Mouse (Mus musculus): ENCODE data around the gene Sympk. TPM values are rescaled to one million over a fixed set of nuclear protein-coding genes. Genes with fewer than 3 reads are reported as not detected.

The Sympk gene
- polyA plus RNA-seq (2015; fragmentation: Nextera tagmentation; extraction: Ambion mirVana) = 11.2 and 11.7 TPM in 2 replicates

DNA sequence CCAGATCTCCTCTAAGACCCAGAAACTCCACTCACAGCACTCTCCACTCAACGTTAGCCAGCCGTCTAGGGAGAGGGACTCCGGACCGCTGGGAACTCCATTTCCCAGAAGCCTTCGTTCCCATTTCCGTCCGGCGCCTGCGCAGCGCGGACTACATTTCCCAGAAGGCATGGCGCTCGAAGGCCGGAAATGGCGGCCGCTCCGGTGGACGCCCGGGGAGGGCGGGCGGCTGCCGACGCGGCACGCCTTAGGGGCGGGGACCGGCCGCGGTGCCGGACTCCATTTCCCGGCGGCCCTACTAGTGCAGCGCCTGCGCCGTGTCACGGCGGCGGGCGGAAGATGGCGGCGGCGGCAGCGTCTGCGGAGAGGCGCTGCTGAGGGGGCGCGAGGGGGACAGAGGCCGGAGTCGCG lies at the start of gene Sympk:
TSS of gene Sympk (plus strand) at position 282 of the 411 bp plus-strand sequence.

DNA sequence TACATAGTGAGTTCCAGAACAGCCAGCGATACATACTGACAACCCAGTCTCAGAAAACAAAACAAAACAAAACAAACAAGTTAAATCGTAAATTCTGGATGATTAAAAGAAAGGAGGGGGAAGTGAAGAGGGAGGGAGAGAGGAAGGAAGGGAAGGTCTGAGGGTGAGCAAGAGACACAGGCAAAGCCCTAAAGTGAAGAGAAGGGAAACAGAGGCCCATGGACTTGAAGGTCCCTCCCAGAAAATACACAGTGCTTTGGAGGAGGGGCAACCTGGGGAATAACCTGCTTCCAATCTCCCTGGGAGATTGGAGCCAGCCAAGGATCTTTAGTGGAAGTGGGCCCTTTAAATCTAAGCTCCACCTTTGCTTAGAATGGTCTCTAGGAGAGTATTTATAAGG lies 37.1 kb upstream of the Sympk start, which contains the start of gene Nanos2:
TSS of gene Nanos2 (plus strand) at position 301 of the 400 bp plus-strand sequence.

DNA sequence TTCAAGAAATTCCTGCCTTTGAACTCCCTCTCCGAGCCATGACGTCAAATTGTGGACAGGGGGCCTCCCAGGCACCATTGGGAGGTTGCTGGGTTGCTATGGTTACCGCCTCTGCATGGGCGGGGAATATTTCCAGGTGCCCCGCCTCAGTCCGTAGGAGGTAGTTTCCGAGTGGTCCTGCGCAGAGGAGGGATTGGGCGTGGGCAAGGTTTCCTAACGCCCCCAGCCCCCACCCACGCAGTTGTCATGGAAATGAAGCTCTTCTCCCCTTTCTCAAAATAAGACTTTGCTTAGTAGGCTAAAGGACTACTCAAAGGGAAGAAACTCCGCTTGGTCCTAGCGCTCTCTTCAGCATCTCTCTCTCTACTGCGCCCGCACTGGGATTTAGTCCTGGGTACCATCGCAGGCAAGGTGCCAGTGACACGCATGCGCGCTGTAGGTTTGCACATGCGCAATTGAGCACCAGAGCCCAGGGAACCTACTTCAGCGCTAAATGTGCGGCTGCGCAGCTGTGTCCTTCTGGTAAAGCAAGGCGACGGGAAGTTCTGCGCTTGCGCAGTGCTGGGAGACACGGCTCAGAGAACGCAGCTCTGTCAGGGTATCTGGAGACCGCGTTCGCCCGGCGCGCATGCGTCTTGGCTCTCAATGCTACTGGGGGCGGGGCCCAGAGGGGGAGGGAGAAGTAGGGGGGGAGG lies 33.4 kb upstream of the Sympk start, which contains the start of gene Mypop:
TSS of gene Mypop (plus strand) at position 645 of the 695 bp plus-strand sequence.

DNA sequence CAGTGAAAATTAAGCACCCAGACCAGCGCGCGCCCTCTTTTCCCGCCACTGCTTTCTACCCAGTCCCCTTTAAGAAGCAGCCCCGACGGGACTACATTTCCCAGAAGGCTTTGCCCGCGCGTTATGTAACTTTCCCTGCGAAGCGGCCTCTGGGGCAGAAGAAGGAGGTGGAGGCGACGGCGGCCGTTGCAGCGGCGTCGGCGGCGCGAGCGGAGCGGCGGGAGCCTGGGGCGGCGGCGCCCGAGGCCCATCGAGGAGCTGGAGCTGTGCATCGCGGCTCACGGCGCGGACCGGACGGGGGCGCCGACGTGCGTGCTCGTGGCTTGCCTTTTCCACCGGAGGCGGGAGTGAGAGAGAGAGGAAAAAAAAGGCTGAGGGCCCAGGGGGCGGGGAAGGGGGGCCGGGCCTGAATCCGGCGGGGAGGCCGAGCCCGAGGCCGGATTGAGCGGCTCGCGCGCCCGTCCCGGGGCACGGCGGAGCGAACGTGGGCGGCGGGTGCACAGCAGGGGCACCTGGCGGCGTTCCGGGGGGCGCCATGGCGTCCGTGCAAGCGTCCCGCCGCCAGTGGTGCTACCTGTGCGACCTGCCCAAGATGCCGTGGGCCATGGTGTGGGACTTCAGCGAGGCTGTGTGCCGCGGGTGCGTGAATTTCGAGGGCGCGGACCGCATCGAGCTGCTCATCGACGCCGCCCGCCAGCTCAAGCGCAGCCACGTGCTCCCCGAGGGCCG lies 20.1 kb upstream of the Sympk start, which contains the start of gene Irf2bp1:
TSS of gene Irf2bp1 (plus strand) at position 143 of the 729 bp plus-strand sequence.

DNA sequence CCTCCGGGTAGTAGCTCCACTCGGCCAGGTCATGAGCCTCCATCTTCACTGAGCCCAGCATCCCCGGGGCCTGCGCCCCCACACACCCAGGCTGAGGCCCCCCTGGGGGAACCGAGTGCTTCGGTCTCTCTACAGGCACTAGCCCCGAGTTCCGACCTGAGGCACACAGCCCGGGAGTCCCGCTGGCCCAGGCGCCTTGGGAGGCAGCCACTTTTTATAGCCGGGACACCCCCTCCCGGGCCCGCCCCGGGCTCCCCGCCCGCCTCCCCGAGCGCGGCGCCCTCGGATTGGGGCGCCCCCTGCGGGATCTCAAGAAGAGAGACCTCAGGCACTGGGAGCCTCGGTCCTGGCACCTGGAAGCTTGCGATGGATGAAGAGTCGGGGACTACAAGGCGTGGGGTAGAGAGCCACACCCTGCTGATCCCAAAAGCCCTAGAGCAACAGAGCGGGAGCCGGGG lies 791 bp upstream of the Sympk start, which contains the start of gene Foxa3:
TSS of gene Foxa3 (minus strand) at position 182 of the 458 bp plus-strand sequence.

DNA sequence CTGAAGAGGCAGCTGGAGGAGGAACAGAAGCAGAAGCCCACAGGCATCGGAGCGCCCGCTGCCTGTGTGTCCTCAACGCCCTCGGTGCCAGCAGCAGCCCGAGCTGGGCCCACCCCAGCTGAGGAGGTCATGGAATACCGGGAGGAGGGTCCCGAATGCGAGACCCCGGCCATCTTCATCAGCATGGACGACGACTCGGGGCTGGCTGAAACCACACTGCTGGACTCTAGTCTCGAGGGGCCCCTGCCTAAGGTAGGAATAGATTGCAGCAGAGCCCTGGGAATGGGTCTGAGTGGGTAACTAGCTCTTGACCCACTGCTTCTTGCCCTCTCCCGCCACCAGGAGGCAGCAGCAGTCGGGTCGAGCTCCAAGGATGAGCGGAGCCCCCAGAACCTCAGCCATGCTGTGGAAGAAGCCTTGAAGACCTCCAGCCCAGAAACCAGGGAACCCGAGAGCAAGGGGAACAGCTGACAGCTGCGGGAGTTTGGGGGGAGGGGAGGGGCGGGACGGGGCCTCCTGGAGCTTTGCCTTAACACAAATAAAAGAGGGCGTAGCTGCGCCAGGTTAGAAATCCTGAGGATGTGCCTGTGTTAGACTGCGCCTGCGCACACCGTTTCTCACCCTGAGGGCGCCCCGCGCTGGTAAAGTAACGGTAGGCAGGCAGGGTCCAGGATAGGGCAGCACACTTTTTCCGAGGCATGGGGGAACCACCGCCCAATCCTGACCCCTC lies 30.0 kb downstream of the Sympk start, which contains the start of gene Rsph6a:
TSS of gene Rsph6a (plus strand) at position 644 of the 730 bp plus-strand sequence.

DNA sequence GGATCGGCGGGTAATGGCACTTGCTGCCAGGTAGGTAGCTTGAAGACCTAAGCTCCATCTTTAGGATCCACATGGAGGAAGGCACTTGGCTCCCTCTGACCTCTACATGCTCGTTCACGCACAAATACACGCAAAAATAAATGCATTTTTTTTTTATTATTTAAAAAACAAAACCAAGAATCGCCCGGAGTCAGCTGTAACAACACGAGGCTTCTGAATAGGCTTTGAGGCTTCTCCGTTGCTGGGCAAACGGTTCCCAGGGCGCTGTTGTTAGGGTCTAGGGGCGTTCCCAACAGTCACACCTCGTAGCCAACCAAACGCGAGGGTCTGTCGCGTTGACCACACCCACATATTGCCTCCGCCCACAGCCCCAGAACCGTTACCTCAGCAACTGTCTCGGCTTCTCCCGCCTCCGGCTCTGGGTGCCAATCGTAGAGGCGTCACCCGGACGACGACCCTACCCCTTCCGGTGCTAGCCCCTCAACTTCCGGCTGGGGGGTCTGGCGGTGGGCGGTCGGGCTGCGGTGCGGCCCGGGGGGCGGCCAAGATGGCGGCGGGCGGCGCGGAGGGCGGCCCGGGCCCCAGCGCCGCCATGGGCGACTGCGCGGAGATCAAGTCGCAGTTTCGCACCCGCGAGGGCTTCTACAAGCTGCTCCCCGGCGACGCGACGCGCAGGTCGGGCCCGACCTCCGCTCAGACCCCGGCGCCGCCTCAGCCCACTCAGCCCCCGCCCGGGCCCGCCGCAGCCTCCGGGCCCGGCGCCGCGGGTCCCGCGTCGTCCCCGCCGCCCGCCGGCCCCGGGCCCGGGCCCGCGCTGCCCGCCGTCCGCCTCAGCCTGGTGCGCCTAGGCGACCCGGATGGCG lies 51.8 kb downstream of the Sympk start, which contains the start of gene Dmwd:
TSS of gene Dmwd (plus strand) at position 505 of the 863 bp plus-strand sequence.

DNA sequence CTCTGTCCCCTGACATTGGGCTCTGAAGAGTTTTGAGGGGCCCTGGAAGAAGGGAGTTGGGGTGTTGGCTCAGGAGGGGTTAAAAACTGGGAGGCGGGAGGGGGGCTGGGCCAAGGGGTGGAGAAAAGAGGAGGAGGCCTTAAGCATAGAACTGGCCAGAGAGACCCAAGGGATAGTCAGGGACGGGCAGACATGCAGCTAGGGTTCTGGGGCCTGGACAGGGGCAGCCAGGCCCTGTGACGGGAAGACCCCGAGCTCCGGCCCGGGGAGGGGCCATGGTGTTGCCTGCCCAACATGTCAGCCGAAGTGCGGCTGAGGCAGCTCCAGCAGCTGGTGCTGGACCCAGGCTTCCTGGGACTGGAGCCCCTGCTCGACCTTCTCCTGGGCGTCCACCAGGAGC lies 59.5 kb downstream of the Sympk start, which contains the start of gene Dmpk:
TSS of gene Dmpk (plus strand) at position 149 of the 400 bp plus-strand sequence.

DNA sequence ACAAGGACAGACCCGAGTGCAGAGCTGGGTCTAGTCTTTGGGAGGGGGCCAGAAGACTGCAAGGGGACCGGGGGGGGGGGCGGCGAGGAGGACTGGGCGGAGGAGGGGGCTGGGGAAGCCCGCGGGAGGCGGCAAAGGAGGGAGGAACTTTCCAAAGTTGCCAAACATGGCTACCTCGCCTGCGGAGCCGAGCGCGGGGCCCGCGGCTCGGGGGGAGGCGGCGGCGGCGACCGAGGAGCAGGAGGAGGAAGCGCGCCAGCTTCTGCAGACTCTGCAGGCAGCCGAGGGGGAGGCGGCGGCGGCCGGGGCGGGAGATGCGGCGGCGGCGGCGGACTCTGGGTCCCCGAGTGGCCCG lies 70.3 kb downstream of the Sympk start, which contains the start of gene Six5:
TSS of gene Six5 (plus strand) at position 124 of the 355 bp plus-strand sequence.

Other genes with a start within 250 kb of the Sympk start
- not detected in 2 replicates for gene Psg19, start 225.9 kb upstream of the Sympk start, polyA plus RNA-seq (2015; fragmentation: Nextera tagmentation; extraction: Ambion mirVana)
- gene Psg17, start 202.8 kb upstream of the Sympk start, polyA plus RNA-seq (2015; fragmentation: Nextera tagmentation; extraction: Ambion mirVana) = not detected in 2 replicates
- 0.60 and 0.80 TPM in 2 replicates for gene Mill2, start 184.4 kb upstream of the Sympk start, polyA plus RNA-seq (2015; fragmentation: Nextera tagmentation; extraction: Ambion mirVana)
- 247 and 352 TPM in 2 replicates for gene Pglyrp1, start 153.0 kb upstream of the Sympk start, polyA plus RNA-seq (2015; fragmentation: Nextera tagmentation; extraction: Ambion mirVana)
- 12.5 and 14.3 TPM in 2 replicates for gene Ccdc61, start 114.0 kb upstream of the Sympk start, polyA plus RNA-seq (2015; fragmentation: Nextera tagmentation; extraction: Ambion mirVana)
- 0.31 and 0.36 TPM in 2 replicates for gene Nova2, start 98.5 kb upstream of the Sympk start, polyA plus RNA-seq (2015; fragmentation: Nextera tagmentation; extraction: Ambion mirVana)
- not detected in 2 replicates for gene Nanos2, start 37.0 kb upstream of the Sympk start, polyA plus RNA-seq (2015; fragmentation: Nextera tagmentation; extraction: Ambion mirVana)
- 1.1 and 1.4 TPM in 2 replicates for gene Mypop, start 33.1 kb upstream of the Sympk start, polyA plus RNA-seq (2015; fragmentation: Nextera tagmentation; extraction: Ambion mirVana)
- 7.4 and 8.6 TPM in 2 replicates for gene Irf2bp1, start 20.3 kb upstream of the Sympk start, polyA plus RNA-seq (2015; fragmentation: Nextera tagmentation; extraction: Ambion mirVana)
- 0.15 and 0.19 TPM in 2 replicates for gene Foxa3, start 839 bp upstream of the Sympk start, polyA plus RNA-seq (2015; fragmentation: Nextera tagmentation; extraction: Ambion mirVana)
- not detected in 2 replicates for gene Rsph6a, start 30.3 kb downstream of the Sympk start, polyA plus RNA-seq (2015; fragmentation: Nextera tagmentation; extraction: Ambion mirVana)
- 5.5 and 7.2 TPM in 2 replicates for gene Dmwd, start 51.9 kb downstream of the Sympk start, polyA plus RNA-seq (2015; fragmentation: Nextera tagmentation; extraction: Ambion mirVana)
- 9.4 and 11.5 TPM in 2 replicates for gene Dmpk, start 59.5 kb downstream of the Sympk start, polyA plus RNA-seq (2015; fragmentation: Nextera tagmentation; extraction: Ambion mirVana)
- 1.4 and 2.4 TPM in 2 replicates for gene Six5, start 70.2 kb downstream of the Sympk start, polyA plus RNA-seq (2015; fragmentation: Nextera tagmentation; extraction: Ambion mirVana)
- 0.25 and 0.51 TPM in 2 replicates for gene Gm4969, start 94.0 kb downstream of the Sympk start, polyA plus RNA-seq (2015; fragmentation: Nextera tagmentation; extraction: Ambion mirVana)
- 7.2 and 8.3 TPM in 2 replicates for gene Fbxo46, start 95.5 kb downstream of the Sympk start, polyA plus RNA-seq (2015; fragmentation: Nextera tagmentation; extraction: Ambion mirVana)
- 6.5 and 7.0 TPM in 2 replicates for gene Qpctl, start 124.9 kb downstream of the Sympk start, polyA plus RNA-seq (2015; fragmentation: Nextera tagmentation; extraction: Ambion mirVana)
- gene Snrpd2, start 125.3 kb downstream of the Sympk start, polyA plus RNA-seq (2015; fragmentation: Nextera tagmentation; extraction: Ambion mirVana) = 84.5 and 92.5 TPM in 2 replicates
- gene Gipr, start 141.8 kb downstream of the Sympk start, polyA plus RNA-seq (2015; fragmentation: Nextera tagmentation; extraction: Ambion mirVana) = 0.04 and 0.06 TPM in 2 replicates
- gene Eml2, start 152.0 kb downstream of the Sympk start, polyA plus RNA-seq (2015; fragmentation: Nextera tagmentation; extraction: Ambion mirVana) = 3.9 and 5.1 TPM in 2 replicates
- gene Gpr4, start 188.2 kb downstream of the Sympk start, polyA plus RNA-seq (2015; fragmentation: Nextera tagmentation; extraction: Ambion mirVana) = 0.59 and 0.81 TPM in 2 replicates
- gene Opa3, start 204.0 kb downstream of the Sympk start, polyA plus RNA-seq (2015; fragmentation: Nextera tagmentation; extraction: Ambion mirVana) = 14.7 and 14.8 TPM in 2 replicates
- 71.2 and 86.4 TPM in 2 replicates for gene Vasp, start 247.4 kb downstream of the Sympk start, polyA plus RNA-seq (2015; fragmentation: Nextera tagmentation; extraction: Ambion mirVana)